Mouse (Mus musculus) midbrain, embryonic 13.5 days (tissue): ENCODE results near the gene Rps21. TPM values are rescaled to one million over a fixed set of nuclear protein-coding genes. Genes with fewer than 3 reads are reported as not detected.

Source experiments
- ATAC-seq: fragments of 200-750 bp; cut with Nextera tagmentation; 2 replicates; pipeline ENCODE4 v1.8.0; 2017; ENCODE audit warnings: mild to moderate bottlenecking, moderate TSS enrichment, moderate library complexity
- H3K27ac ChIP-seq: fragments of 300-500 bp; sonication (generic); 2 replicates; pipeline ENCODE4 v1.5.1; 2015; ENCODE audit warnings: inconsistent platforms, mild to moderate bottlenecking, moderate library complexity
- H3K27me3 ChIP-seq: fragments of 300-500 bp; sonication (generic); 2 replicates; pipeline ENCODE4 v1.6.1; 2015; ENCODE audit warnings: mild to moderate bottlenecking, inconsistent platforms
- H3K36me3 ChIP-seq: fragments of 300-500 bp; sonication (generic); 2 replicates; pipeline ENCODE4 v1.6.1; 2015; ENCODE audit warnings: mild to moderate bottlenecking, inconsistent platforms
- H3K4me1 ChIP-seq: fragments of 300-500 bp; sonication (generic); replicated peaks from 2 replicates; pipeline ENCODE4 v1.6.1; 2015; ENCODE audit warnings: inconsistent platforms
- H3K4me2 ChIP-seq: fragments of 300-500 bp; sonication (generic); replicated peaks from 2 replicates; pipeline ENCODE4 v1.6.1; 2015; ENCODE audit warnings: moderate library complexity, mild to moderate bottlenecking, inconsistent platforms
- H3K4me3 ChIP-seq: fragments of 300-500 bp; sonication (generic); replicated peaks from 2 replicates; pipeline ENCODE4 v1.5.1; 2015; ENCODE audit warnings: mild to moderate bottlenecking, inconsistent platforms
- H3K9ac ChIP-seq: fragments of 300-500 bp; sonication (generic); replicated peaks from 2 replicates; pipeline ENCODE4 v1.6.1; 2015; ENCODE audit warnings: mild to moderate bottlenecking, inconsistent platforms
- H3K9me3 ChIP-seq: fragments of 300-500 bp; sonication (generic); 2 replicates; pipeline ENCODE4 v1.6.1; 2016; ENCODE audit warnings: mild to moderate bottlenecking, inconsistent platforms
- WGBS: fragments of 180-500 bp; shearing (Covaris S2); methylation state at CpG from one replicate; pipeline ENCODE4 v1.1.7; 2015; 5-methylcytosine and 5-hydroxymethylcytosine counted together
- polyA plus RNA-seq: library from polyadenylated mRNA; unstranded; fragments of >200 nt; fragmentation: Nextera tagmentation; extraction: Ambion mirVana; gene quantifications from 2 replicates; pipeline ENCODE4 v1.2.1, GENCODE M21; 2015

Gene Rps21
- polyA plus RNA-seq, 1 experiment from 2014 or later = 448 TPM

DNA sequence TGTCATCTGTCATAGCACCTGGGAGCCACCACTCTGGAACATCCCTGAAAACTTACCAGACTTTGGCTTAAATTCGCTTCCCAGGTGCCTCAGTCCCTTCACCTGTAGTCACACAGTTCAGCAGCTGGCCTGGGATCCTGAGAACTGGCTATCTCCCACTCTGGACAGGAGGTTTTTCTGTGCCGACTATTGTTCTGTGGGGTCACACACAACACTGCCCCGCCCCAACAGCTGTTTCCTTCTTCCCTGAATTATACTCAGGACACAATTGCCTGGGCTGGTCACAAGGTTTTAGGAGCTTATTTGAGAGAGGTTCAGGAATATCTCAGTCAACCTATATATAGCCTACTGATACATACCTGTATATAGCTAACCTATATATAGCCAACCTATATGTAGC, 5.3 kb downstream of the Rps21 start:
- Histone ChIP-seq H3K27me3 (no peaks in the 10 kb centered on the region), H3K4me2 (no peak overlapping the region), H3K9ac (no peak overlapping the region), H3K36me3 (peaks cover 80% of the 10 kb centered on the region), H3K4me3 (no peak overlapping the region), H3K9me3 (no peaks in the 10 kb centered on the region), H3K4me1 (peaks cover 13% of the 10 kb centered on the region), H3K27ac (no peak overlapping the region)
- WGBS = 77% methylated on average over 3 of the region's 3 CpGs
- no peak for ATAC-seq

DNA sequence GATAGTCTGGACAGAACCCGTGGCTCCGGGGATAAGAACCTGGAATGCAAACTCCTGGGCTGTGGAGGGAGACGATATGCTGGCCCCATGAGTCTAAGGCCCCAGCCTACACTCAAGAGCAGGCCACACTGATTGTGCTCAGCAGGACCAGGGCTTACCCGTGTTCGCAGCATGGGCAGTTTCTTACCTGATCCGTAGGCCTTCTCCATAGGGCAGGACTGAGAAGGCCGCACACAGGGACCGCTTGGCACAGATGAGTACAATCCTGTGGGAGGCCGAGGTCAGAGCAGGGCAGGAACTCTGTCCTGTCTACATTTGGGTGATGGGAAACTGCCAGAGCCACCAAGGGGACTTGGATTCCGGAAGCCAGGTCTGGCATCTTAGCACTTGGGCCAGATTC, 5.7 kb downstream of the Rps21 start:
- H3K9ac ChIP-seq = 0 out of 2 replicates have a peak overlapping the region, but pooled peaks have one; percentile 2
- H3K36me3 ChIP-seq = peaks cover 82% of the 10 kb centered on the region
- no peaks in the 10 kb centered on the region for H3K9me3 ChIP-seq
- H3K4me2 ChIP-seq = no peak overlapping the region
- no peak overlapping the region for H3K27ac ChIP-seq
- no peak for ATAC-seq
- H3K4me3 ChIP-seq = no peak overlapping the region
- 90% methylated on average over 10 of the region's 10 CpGs for WGBS
- peaks cover 10% of the 10 kb centered on the region for H3K4me1 ChIP-seq
- H3K27me3 ChIP-seq = no peaks in the 10 kb centered on the region

DNA sequence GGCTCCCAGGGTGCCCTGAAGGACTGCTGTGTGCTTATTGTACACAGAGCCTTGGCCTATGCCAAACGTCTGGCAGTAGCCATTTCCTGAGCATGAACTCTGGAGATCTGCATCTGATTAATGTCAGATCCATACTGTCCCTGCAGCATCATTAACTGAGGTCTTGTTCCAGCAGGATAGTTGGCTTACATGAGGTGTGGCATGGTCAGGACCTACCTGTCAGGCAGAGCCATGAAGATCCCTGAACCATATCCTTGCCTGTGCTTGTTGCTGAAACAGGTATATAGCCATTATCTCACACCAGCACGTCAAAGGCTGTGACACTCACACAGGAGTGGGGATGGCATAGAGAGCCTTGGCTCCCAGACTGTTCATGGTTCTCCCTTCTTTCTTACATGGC, 10.8 kb downstream of the Rps21 start:
- 71% methylated on average over 2 of the region's 2 CpGs for WGBS
- H3K36me3 ChIP-seq = peaks cover 45% of the 10 kb centered on the region
- no peaks in the 10 kb centered on the region for H3K27me3 ChIP-seq
- H3K9ac ChIP-seq = no peak overlapping the region
- H3K4me3 ChIP-seq = no peak overlapping the region
- peaks cover 39% of the 10 kb centered on the region for H3K4me1 ChIP-seq
- ATAC-seq = no peak
- no peaks in the 10 kb centered on the region for H3K9me3 ChIP-seq
- H3K27ac ChIP-seq = no peak overlapping the region
- H3K4me2 ChIP-seq = no peak overlapping the region

DNA sequence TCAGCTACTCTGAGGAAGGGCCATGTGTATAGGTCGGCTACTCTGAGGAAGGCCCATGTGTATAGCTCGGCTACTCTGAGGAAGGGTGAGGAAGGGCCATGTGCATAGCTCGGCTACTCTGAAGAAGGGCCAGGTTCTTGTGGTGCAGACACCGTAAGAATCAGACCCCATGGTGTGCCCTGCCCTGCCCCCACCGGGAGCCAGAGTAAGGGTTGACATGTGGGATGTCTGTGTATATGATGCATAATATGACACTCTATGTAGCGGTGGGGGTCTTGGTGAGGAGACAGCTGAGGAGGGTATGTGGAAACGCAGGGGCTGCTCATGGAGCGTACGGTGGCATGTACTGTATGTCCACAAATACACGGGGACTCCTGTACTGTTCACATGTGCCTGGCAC, 12.2 kb downstream of the Rps21 start:
- no peak for ATAC-seq
- Histone ChIP-seq H3K4me3 (no peak overlapping the region), H3K36me3 (peaks cover 31% of the 10 kb centered on the region), H3K4me1 (peaks cover 43% of the 10 kb centered on the region), H3K27me3 (peaks cover 4% of the 10 kb centered on the region), H3K9me3 (no peaks in the 10 kb centered on the region), H3K4me2 (no peak overlapping the region), H3K9ac (no peak overlapping the region), H3K27ac (no peak overlapping the region)
- 95% methylated on average over 10 of the region's 10 CpGs for WGBS

DNA sequence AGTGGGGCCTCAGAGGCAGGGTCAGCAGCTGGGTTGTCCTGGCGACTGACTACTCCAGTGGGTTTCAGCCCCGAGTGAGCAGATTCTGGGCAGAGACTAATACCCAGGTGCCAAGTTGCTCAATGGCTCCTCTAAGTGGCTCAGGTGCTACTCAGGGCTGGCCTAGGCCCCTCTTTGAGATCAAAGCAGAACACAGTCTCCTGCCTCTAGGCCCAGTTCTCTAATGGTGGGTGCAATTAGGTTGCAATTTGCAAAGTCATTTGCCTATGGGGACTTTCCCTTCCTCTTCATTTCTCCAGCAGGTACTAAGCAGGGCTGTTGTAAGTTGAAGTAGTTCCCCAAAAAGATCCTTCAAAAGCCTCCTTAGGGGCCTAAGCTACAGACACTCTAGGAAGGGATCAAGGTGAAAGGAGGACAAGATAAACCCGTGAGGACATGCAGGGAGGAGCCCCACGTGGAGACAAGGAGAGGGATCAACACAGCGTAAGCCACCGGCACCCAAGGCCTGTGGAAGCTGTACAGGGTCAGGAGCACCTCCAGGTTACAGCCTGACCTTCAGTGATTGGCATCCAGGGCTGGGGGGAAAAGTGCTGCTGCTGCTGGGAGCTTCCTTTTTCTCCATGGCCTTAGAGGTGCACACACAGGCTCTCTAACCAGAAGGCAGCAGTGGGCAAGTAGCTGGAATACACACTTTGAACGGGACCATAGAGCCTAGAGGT, 13.5 kb downstream of the Rps21 start:
- H3K9me3 ChIP-seq = no peaks in the 10 kb centered on the region
- peaks cover 43% of the 10 kb centered on the region for H3K4me1 ChIP-seq
- no peak overlapping the region for H3K4me2 ChIP-seq
- H3K36me3 ChIP-seq = peaks cover 28% of the 10 kb centered on the region
- no peak for ATAC-seq
- H3K27ac ChIP-seq = no peak overlapping the region
- H3K4me3 ChIP-seq = no peak overlapping the region
- H3K9ac ChIP-seq = peak overlapping the region; percentile 39; the same call in 1 of the 2 replicates
- WGBS = 84% methylated on average over 7 of the region's 7 CpGs
- H3K27me3 ChIP-seq = peaks cover 16% of the 10 kb centered on the region

DNA sequence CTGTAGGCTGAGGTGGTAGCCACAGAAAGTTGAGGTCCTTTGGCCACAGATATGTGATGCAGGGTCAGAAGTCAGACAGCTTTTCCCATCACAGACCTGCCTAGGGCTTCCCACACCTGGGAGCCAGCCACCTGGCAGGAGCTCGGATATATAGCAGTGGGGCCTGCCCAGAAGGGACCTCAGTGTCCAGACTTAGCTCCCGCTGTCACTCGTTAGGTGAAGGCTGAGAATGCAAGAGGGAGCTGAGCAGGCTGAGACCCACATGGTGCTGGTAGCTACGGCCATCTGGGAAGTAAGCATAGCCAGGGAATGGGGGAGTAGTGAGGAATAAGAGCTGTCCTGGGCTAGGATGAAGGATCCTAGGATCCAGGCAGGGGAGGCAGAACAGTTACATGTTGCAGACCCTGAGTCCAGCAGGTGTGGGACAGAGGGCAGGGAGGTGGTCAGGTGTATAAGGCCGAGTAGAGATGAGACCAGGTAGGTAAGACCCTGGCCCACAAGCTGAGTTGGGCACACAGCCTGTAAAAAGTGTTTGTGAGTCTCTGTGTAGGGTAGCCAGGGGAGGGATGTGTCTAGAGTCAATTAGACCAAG, 14.7 kb downstream of the Rps21 start:
- Histone ChIP-seq H3K27me3 (peaks cover 16% of the 10 kb centered on the region), H3K27ac (no peak overlapping the region), H3K9me3 (no peaks in the 10 kb centered on the region), H3K36me3 (peaks cover 17% of the 10 kb centered on the region), H3K4me2 (peak overlapping the region; percentile 92), H3K4me3 (peak overlapping the region; percentile 90), H3K9ac (peak overlapping the region; percentile 94), H3K4me1 (peaks cover 46% of the 10 kb centered on the region)
- no peak for ATAC-seq
- 77% methylated on average over 5 of the region's 5 CpGs for WGBS

DNA sequence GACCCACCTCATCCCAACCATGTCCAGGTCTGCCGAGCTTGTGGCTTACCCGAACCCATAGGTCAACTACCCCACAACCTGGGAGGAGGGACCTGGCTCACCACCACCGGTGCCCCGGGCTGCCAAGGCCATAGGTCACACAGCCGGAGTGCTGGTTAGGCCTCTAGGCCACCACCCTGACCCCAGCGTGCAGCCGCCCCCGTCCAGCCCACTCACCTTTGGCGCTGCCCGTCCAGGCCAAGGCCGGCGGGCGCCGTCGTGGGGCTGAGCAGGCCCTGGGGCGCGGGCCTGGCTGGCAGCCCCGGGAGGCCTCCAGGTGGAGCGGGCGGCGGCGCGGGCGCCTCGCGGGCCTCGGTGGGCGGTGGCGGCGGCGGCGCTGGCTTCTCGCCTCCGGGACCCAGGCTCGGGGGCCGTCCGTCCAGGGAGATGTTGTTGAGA, 15.7 kb downstream of the Rps21 start:
- Histone ChIP-seq H3K4me3 (peak overlapping the region; percentile 90), H3K9ac (peak overlapping the region; percentile 94), H3K27me3 (peaks cover 16% of the 10 kb centered on the region), H3K4me2 (peak overlapping the region; percentile 92), H3K4me1 (peaks cover 46% of the 10 kb centered on the region), H3K36me3 (peaks cover 9% of the 10 kb centered on the region; the same call in 1 of the 2 replicates), H3K9me3 (no peaks in the 10 kb centered on the region), H3K27ac (peak overlapping the region; percentile 83)
- ATAC-seq = peak; percentile 46; the same call in 1 of the 2 replicates
- WGBS = under 1% methylated on average over 37 of the region's 37 CpGs

DNA sequence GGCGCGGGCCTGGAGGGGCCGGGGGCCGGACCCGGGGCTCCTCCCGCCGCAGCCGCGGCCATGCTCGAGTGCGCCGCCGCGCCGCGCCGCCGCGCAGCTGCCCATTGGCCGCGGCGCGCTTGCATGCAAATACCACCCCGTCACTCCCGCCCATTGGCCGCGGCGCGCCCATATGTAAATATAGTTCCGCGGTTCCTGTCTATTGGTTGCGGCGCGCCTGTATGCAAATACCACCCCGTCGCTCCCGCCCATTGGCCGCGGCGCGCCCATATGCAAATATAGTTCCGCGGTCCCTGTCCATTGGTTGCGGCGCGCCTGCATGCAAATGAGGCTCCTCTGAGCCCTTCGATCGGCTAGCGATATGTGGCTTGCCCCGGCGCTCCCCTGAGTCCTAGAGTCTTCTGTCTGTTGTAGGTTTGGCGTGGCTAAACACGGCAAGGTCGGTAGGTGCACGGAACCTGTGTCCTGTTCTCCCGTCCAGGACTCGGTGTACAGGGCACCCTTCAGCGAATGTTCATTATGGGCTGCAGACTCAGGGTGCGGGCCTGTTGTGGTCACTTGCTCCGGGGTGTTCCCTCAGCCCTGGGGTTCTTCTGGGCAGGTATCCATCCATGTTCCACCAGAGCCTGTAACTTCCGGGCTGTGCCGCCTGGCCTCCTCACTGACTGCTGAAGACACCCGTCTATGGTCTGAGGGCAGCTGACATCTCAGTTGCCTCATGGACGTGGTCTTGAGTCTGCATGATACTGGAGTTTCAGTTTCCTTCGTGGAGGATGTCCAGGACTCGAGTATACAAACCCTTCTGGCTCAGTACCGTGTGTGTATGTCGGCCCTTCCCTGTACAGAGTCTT, 16.4 kb downstream of the Rps21 start, which contains the start of gene Cables2:
Cables2 (minus strand) TSS at position 103 of the 851 bp plus-strand sequence.
- Histone ChIP-seq H3K4me2 (peak within 1 kb of the TSS; percentile 92), H3K9ac (peak within 1 kb of the TSS; percentile 94), H3K4me1 (peaks cover 41% of the 10 kb centered on the region), H3K27ac (peak within 1 kb of the TSS; percentile 83), H3K4me3 (peak within 1 kb of the TSS; percentile 90), H3K27me3 (peaks cover 16% of the 10 kb centered on the region), H3K36me3 (peaks cover 9% of the 10 kb centered on the region; the same call in 1 of the 2 replicates), H3K9me3 (no peaks in the 10 kb centered on the region)
- peak; percentile 94 for ATAC-seq
- 8% methylated on average over 59 of the region's 68 CpGs for whole genome bisulfite sequencing

DNA sequence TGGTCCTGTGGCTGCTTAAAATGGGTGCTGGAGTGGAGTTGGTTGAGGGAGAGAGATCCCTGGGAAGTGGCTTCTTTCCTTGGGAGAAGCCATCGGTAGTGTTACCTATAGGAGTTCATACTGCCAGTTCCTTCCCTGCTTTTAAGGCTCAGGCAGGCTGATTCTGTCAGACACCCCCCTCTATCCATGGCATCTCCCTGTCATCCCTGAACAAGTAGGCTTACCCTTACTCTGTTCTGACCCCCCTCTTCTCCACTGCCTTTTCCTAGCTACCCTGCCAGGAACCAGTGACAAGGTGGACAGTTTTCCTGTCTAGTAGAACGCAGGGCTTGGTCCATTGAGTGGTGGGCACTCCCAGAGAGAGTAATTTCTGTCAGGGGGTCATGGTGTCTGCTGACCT, 17.3 kb downstream of the Rps21 start:
- Histone ChIP-seq H3K27ac (no peak overlapping the region), H3K4me1 (peaks cover 40% of the 10 kb centered on the region), H3K4me3 (no peak overlapping the region), H3K27me3 (peaks cover 16% of the 10 kb centered on the region), H3K36me3 (peaks cover 9% of the 10 kb centered on the region; the same call in 1 of the 2 replicates), H3K9me3 (no peaks in the 10 kb centered on the region), H3K9ac (no peak overlapping the region), H3K4me2 (no peak overlapping the region)
- ATAC-seq = no peak
- WGBS = 85% methylated on average over 2 of the region's 2 CpGs

DNA sequence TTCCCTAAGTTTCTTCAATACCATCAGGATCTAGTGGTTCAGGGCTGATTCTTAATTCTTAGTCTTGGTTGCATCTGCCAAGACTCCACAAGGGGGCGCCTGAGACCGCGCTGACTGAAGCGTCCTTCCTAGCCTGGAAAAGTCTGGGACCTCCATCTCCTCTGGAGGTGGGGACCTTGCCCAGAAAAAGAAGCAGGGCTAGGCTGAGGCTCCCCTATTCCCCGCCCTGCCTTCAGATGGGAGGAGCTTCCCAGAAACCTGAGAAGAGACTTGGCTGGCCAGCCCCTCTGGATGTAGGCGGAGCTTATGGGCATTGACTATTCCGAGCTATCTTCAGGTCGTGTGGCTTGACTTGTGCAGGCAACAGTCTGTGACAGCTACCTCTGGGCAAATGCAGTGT, 18.7 kb downstream of the Rps21 start:
- H3K27ac ChIP-seq = no peak overlapping the region
- peaks cover 28% of the 10 kb centered on the region for H3K4me1 ChIP-seq
- no peak overlapping the region for H3K9ac ChIP-seq
- peaks cover 16% of the 10 kb centered on the region for H3K27me3 ChIP-seq
- H3K36me3 ChIP-seq = no peaks in the 10 kb centered on the region
- H3K4me3 ChIP-seq = no peak overlapping the region
- H3K4me2 ChIP-seq = no peak overlapping the region
- WGBS = under 1% methylated on average over 8 of the region's 8 CpGs
- no peaks in the 10 kb centered on the region for H3K9me3 ChIP-seq
- no peak for ATAC-seq

DNA sequence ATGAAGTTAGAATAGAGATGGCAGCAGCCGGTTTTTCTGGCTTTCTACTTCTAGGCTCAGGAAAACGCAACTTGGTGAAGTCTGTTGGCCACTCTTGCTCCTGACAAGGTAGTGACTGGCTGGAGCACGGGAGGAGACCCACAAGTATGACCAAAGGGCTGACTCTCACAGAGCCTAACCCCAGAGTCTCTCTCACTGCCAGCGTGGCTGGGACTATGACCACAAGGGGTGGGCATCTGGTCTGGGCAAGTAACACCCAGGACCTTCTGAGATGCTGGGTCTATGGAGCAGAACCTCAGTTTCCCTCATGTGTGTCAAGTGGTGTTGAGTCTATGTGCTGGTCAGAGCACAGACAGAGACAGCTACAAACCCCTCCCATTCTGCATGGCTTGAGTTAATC, 19.2 kb downstream of the Rps21 start:
- Histone ChIP-seq H3K4me3 (no peak overlapping the region), H3K9me3 (no peaks in the 10 kb centered on the region), H3K4me2 (no peak overlapping the region), H3K27ac (no peak overlapping the region), H3K27me3 (peaks cover 16% of the 10 kb centered on the region), H3K9ac (no peak overlapping the region), H3K4me1 (peaks cover 23% of the 10 kb centered on the region), H3K36me3 (no peaks in the 10 kb centered on the region)
- ATAC-seq = no peak
- WGBS = 54% methylated on average over 4 of the region's 4 CpGs

DNA sequence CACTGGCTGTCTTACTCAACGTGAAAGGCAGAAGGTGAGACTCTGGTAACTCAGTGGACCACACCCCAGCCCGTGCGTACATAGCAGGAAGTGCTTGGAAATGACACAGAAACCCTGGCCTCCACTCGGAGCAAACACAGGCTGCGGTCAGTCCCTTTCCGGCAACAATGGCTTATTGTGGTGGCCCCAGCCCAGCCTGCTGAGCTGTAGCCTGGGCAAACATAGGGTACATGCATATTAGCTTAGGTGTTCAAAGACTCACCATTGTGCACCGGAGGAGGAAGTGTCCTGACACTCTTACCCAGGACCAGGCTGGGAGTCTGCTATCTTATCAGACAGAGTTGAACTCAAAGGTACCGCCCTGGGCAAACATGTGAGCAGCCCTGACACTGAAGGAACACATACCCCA, 19.7 kb downstream of the Rps21 start:
- Histone ChIP-seq H3K4me2 (no peak overlapping the region), H3K4me3 (no peak overlapping the region), H3K9ac (no peak overlapping the region), H3K4me1 (peaks cover 18% of the 10 kb centered on the region), H3K27ac (no peak overlapping the region), H3K9me3 (no peaks in the 10 kb centered on the region), H3K27me3 (peaks cover 16% of the 10 kb centered on the region), H3K36me3 (no peaks in the 10 kb centered on the region)
- ATAC-seq = no peak
- 76% methylated on average over 8 of the region's 8 CpGs for WGBS
